Mouse (Mus musculus) left cerebral cortex, adult 2 months (tissue): Measurements from ENCODE around the gene Prdm9. TPM values are rescaled to one million over a fixed set of nuclear protein-coding genes. Genes with fewer than 3 reads are reported as not detected.
A peak's percentile ranks its signal among the peaks of the same experiment; 100 is the strongest.

ENCODE experiments used
- DNase-seq, 2 experiments: peaks; one replicate each; pipeline ENCODE4 v3.0.0; 2021 to 2022; ENCODE audit warnings: low spot score in 2 of 2, mixed read lengths in 1 of 2; ENCODE audit errors: extremely low spot score in 1 of 2
- H3K27ac ChIP-seq: fragments of 200-600 bp; 2 replicates; pipeline ENCODE4 v1.8.1; 2022
- H3K4me3 ChIP-seq: fragments of 200-600 bp; 2 replicates; pipeline ENCODE4 v1.8.1; 2022
- CTCF ChIP-seq: fragments of 200-600 bp; IDR thresholded peaks from 2 replicates; pipeline ENCODE4 v1.8.1; 2022; ENCODE audit warnings: antibody characterized with exemption, mild to moderate bottlenecking, moderate library complexity
- intact Hi-C: fragments of 180-260 bp; cut with DNase I; formaldehyde crosslinking; loops from one replicate; pipeline ENCODE4 v1.15.1; 2025
- long read RNA-seq, 2 experiments: library from polyadenylated mRNA; stranded (forward); transcript quantifications; one replicate each; pipeline ENCODE4 v2.0.0; 2021; ENCODE audit warnings: borderline mapping rate in 2 of 2
- total RNA-seq, 2 experiments: library from RNA; stranded (reverse); gene quantifications; 2 replicates each; pipeline ENCODE4 v1.2.3; 2021

Prdm9 gene
- 1 to 10 TPM; 2.9 to 3.1 TPM for total RNA-seq
- long read RNA-seq, experiment 1 = 0 reads
- long read RNA-seq, experiment 2, partial matches to known transcripts = 0 of 1 reads
- long read RNA-seq, experiment 2, other reads (novel, unspliced or antisense) = 1 of 1 reads

DNA sequence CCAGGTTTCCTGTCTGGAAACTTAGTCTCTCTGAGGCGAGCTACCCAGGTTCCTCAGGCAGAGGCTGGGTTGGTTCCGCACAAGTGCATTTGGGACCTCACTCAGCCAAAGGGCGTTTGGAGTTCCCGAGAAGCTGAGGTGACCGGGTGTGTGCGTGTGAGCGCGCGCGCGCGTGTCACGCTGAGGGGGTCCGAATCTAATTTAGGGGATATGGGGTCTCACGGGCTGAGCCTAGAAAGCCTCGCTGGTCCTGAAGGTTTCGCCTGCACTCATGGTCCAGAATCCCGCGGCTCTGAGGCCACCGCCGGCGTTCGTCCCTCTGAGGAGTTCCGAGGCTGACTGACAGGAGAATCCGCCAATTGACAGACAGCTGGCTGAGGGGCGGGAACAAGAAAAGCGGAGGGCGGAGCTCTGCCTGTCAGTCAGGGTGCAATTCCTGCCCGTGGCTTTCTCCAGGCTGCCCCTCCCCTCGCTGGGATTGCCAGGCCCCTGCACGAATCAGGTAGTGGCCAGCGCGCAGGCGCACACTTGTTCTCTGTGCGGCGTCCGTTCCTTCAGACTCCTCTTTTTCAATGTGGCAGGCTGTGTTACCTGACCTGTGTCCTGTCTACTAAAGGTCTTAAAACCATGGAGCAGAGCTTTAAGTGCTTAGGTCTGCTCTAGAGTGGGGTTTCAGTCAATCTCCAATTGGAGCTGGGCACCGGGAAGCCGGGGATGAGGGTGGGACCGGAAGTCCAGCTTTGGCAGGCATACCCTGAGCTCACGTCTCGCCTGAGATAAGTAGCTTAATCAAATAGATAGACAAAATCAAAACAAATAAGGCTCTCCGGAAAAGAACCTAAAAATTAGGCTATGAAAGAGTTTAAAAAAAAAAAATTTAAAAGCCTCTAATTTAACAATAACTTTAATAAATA lies at the start of gene Prdm9:
Gene Prdm9 (minus strand): TSS at position 341 of the 914 bp plus-strand sequence.
- Histone ChIP-seq H3K4me3 (peak within 1 kb of the TSS; percentile 70), H3K27ac (peak within 1 kb of the TSS; percentile 98)
- DNase-seq = peak; percentile 100
- no peak for TF ChIP-seq CTCF
- intact Hi-C loops = loop anchor here (2.0 to 10.0 kb wide), 3 partner anchors 37 to 141 kb away; partner anchors contain the start of genes Chd1, Pdcd2, Psmb1 and Tbp

DNA sequence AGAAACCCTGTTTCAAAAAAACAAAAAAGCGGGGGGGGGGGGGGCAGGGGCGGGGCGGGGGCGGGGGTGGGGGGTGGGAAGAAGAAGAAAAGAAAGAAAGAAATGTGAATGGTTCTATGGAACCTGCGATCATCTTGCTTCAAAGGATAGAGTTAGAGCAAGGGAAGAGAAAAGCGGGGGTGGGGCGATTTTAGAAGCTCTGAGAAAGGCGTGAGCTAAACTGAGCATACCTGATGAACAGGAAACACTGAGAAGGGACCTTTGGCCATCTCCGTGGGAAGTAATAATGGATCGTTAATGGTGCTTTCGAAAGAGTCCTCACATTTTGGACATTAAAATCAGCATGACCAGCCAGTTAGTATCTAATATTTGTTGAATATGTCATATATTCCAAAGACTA lies 35.3 kb upstream of the Prdm9 start:
- no peak overlapping the region for H3K4me3 ChIP-seq
- no peak for TF ChIP-seq CTCF
- intact Hi-C loops = no loop called here
- H3K27ac ChIP-seq = no peak overlapping the region
- DNase-seq = no peak

DNA sequence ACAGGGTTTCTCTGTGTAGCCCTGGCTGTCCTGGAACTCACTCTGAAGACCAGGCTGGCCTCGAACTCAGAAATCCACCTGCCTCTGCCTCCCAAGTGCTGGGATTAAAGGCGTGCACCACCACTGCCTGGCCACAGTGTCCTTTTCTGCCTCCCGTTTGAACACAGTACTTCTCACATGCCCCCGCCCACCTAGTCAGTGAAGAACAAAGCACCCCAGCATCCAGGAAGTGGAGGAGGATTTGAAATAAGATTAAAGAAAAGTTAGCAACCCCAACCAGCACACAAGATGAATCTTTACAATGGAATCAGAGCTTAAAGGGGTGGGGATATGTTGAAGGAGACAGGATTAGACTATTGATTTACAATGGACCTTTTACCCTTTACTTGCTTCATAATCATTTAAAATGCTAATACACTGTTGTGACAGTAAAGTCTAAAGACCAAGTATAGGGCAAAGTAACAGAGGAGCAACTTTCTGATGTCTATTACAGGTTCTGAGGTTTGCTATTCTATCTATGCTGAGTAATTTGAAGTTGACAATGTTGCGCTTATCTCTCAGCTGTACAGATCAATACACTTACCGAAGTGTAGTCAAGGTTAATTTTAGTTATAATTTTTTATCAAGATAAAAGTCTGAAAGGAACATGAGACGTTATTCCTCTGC lies 27.2 kb upstream of the Prdm9 start:
- TF ChIP-seq CTCF = no peak
- H3K27ac ChIP-seq = no peak overlapping the region
- intact Hi-C loops = no loop called here
- no peak for DNase-seq
- H3K4me3 ChIP-seq = no peak overlapping the region

DNA sequence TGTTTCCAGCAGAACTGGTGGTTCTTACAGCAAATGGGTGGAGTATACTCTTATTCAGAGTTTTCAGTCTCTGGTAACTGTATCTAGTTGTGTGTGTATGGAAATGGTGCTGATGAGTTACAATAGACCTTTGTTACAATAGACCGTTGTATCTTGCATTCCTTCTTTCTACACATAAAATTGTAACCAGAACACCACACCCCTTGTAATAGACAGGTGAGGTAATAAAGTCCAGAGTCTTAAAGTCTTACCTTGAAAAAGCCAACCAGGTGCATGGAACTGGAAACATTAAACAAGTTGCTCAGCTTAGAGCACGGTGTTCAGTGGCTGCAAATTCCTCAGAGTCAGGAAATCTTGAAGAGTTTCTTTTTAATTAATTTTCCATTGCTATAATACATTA lies 24.0 kb upstream of the Prdm9 start:
- Histone ChIP-seq H3K27ac (no peak overlapping the region), H3K4me3 (no peak overlapping the region)
- no peak for DNase-seq
- intact Hi-C loops = no loop called here
- TF ChIP-seq CTCF = no peak

DNA sequence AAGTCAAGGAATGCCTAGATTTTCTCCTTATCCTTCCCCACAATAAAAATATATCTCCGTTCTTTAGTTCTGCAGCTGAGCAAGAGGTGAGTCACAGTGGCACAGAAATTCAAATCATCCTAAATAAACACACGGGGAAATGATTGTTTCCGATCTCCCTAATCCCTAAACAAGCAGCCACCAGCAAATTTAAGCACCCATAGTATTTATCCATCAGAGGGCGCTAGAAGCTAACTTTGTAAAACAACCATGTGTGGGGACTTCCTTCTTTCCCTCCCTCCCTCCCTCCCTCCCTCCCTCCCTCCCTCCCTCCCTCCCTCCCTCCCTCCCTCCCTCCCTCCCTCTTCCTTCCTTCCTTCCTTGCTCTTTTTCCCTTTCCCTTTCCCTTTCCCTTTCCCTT lies 21.5 kb upstream of the Prdm9 start:
- H3K4me3 ChIP-seq = no peak overlapping the region
- peak; percentile 33 for TF ChIP-seq CTCF
- no peak for DNase-seq
- H3K27ac ChIP-seq = no peak overlapping the region
- intact Hi-C loops = no loop called here

DNA sequence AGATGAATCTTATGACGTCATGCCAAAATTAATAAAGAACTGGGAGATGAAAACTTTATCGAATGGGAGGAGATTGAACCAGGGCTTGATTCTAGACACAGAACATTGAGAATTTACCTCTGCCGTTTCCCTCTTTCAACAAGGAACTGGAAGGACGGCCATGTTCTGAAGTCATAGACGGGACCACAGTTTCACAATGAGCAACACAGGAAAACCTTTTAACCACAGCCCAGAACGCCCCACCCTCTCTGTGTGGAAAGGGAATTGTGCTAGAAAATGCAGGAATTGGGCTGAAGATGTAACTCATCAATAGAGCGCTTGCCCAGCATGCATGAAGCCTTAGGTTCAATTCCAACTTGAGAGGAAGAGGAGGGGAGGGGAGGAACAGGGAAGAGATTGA lies 18.9 kb upstream of the Prdm9 start:
- no peak for TF ChIP-seq CTCF

DNA sequence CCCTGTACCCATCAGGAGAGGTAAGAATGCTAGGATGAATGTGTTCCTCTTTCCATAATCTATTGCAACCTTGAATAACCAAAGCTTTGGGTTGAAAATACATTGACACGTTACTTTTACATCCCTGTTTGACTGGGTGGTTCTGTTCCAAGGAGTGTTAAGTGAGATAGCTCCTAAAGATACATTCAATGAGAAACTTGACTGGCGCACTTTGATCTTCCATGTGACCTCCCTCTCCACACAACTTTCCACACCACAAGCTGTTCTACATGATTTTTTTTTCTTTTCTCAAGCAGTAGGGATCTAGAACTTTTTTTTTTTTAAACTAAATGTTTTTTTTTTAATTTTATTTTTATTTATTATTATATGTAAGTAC lies 15.9 kb upstream of the Prdm9 start:
- Histone ChIP-seq H3K27ac (no peak overlapping the region), H3K4me3 (no peak overlapping the region)
- no peak for DNase-seq
- intact Hi-C loops = no loop called here
- TF ChIP-seq CTCF = no peak

More for the DNA sequence above, 18.9 kb upstream of the Prdm9 start:
- Histone ChIP-seq H3K4me3 (no peak overlapping the region), H3K27ac (no peak overlapping the region)
- no peak for DNase-seq
- intact Hi-C loops = no loop called here

DNA sequence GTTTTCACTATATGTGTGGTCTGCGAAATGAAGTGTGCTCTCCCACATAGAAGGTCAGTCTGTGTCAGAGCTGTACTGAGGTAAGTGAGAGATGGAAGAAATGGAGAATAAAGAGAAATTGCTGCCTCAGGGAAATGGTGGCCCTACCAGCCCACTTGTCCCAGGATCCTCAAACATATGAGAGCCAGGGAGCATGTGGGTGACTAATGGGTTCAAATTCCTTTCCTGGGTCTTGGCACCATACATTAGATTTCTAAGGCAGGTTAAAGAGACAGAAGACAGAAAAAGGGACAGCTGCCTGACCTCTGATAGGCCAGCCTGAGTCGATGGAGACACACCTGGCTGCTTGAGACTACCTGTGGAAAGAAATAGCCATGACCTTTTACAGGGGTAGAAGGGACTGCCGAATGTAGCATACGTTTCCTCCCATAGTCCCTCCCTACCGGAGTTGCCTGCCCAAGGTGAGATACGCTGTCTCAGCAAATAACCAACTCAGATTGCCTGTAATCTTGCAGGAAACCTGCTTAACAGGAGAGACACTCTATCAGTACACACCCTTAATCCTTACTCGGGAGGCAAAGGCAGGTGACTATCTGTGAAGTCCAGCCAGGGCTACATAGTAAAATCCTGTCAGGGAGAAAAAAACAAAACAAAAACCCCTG lies 15.4 kb upstream of the Prdm9 start:
- DNase-seq = no peak
- Histone ChIP-seq H3K4me3 (no peak overlapping the region), H3K27ac (no peak overlapping the region)
- TF ChIP-seq CTCF = no peak
- intact Hi-C loops = no loop called here

DNA sequence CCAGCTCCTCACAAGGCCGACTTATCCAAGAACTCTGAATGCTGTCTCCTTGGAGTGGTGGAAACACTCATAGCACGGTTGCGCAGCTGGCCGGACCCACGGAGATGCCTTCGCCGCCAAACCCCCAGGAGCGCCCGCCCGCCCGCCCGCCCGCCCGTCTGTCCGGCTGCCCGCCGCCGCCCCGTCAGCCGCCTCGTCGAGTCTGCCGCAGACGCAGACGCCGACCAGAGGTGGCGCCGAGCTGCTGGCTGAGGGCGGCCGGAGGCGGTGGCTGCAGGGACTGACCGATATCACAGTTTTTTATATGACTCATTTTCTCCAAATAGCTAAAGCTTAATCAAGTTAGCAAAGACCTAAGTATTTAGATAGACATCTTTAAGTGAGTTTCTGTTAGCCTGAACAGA lies 13.1 kb upstream of the Prdm9 start:
- peak; percentile 22 to 25 for DNase-seq
- Histone ChIP-seq H3K4me3 (no peak overlapping the region), H3K27ac (no peak overlapping the region)
- peak; percentile 20; the same call in 1 of the 2 replicates for TF ChIP-seq CTCF
- intact Hi-C loops = no loop called here

DNA sequence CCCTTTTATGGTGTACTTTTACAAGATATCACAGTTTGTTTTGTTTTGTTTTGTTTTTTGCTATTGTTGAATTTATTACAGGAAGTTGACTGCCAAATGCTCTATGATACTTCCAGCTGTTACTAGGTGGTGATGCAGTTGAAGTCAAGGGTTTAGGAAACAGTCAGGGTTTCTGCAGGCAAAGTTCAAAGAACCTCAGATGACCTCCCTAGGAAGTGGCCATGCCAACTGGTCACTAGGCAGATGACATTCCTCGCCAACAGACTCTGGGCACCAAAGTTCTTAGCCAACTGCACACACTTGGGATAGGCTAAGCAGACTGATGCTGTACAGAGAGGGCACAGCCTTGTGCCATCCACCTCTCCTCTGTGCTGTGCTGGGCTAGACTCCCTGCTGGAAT lies 10.9 kb upstream of the Prdm9 start:
- no peak for DNase-seq
- TF ChIP-seq CTCF = no peak
- no peak overlapping the region for H3K27ac ChIP-seq
- no peak overlapping the region for H3K4me3 ChIP-seq
- intact Hi-C loops = no loop called here

DNA sequence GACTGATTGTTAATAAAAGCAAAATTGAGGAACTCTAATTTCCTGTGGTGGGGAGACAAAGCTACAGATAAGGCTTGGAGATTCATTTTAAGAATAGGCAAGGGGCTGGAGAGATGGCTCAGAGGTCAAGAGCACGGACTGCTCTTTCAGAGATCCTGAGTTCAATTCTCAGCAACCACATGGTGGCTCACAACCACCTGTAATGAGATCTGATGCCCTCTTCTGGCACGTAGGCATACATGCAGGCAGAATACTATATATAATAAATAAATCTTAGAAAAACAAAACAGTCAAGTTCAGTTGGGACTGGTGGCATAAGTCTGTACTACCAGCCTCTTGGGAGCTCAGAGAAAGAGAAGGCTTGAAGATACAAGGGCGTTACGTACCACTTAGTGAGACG lies 2.8 kb upstream of the Prdm9 start:
- no peak overlapping the region for H3K4me3 ChIP-seq
- peak; percentile 2 for TF ChIP-seq CTCF
- intact Hi-C loops = loop anchor here (10.0 kb wide), 1 partner anchor 138 kb away; the partner anchor contains the start of gene Chd1
- no peak overlapping the region for H3K27ac ChIP-seq
- no peak for DNase-seq

DNA sequence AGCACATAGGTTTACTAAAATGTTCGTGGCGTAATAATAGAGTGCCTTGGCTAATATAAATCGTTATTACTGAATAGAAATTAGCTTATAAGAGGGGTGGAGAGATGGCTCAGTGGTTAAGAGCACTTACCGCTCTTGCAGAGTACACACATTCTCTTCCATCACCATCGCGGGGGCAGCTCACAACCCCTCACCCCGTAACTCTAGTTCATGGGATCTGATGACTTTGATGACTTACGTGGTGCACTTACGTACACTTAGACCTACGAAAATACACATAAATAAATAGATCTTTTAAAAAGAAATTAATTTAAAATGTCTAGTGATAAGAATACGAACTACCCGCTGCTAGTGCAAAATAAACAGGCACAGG lies 760 bp upstream of the Prdm9 start:
- H3K4me3 ChIP-seq = peak overlapping the region; percentile 70
- no peak for DNase-seq
- intact Hi-C loops = loop anchor here (2.0 to 10.0 kb wide), 3 partner anchors 38 to 140 kb away; partner anchors contain the start of genes Chd1, Pdcd2, Psmb1 and Tbp
- H3K27ac ChIP-seq = peak overlapping the region; percentile 98
- TF ChIP-seq CTCF = no peak
